Mouse (Mus musculus) stomach, postnatal 0 days (tissue): ENCODE measurements around the gene Cdh23.

Source experiments
- CTCF ChIP-seq: IDR thresholded peaks from 2 replicates; pipeline ENCODE4 v1.5.1; 2016; ENCODE audit warnings: antibody characterized with exemption, low read depth, mild to moderate bottlenecking, moderate library complexity
- EP300 ChIP-seq: optimal IDR thresholded peaks from 2 replicates; pipeline ENCODE3; 2016; ENCODE audit warnings: antibody characterized with exemption

- TF ChIP-seq EP300, result no peak
- TF ChIP-seq CTCF, result no peak
Measured at GRCm38 (mm10) chr10:60659450-60660020, 36.8 kb downstream of the Cdh23 start.
